Mouse (Mus musculus) G1E (cell line): ENCODE measurements around the gene Cdipt. TPM values are rescaled to one million over a fixed set of nuclear protein-coding genes. Genes with fewer than 3 reads are reported as not detected.

Source experiments
- ATAC-seq: 2 replicates; pipeline ENCODE4 v1.8.0; 2016; ENCODE audit warnings: mild to moderate bottlenecking; ENCODE audit not compliant: insufficient number of reproducible peaks, poor library complexity, low FRiP score, severe bottlenecking; ENCODE audit errors: extremely low read depth
- DNase-seq: peaks from one replicate; pipeline ENCODE4 v3.0.0; 2012; ENCODE audit warnings: low spot score
- H3K27me3 ChIP-seq: 2 replicates; pipeline ENCODE4 v1.6.1; 2012; ENCODE audit warnings: mild to moderate bottlenecking, low read length, inconsistent platforms; ENCODE audit not compliant: insufficient read depth
- H3K36me3 ChIP-seq: replicated peaks from 2 replicates; pipeline ENCODE3; 2012; ENCODE audit warnings: mild to moderate bottlenecking, inconsistent platforms
- H3K4me1 ChIP-seq: 2 replicates; pipeline ENCODE4 v1.6.1; 2012; ENCODE audit warnings: low read depth, low read length, inconsistent platforms, mixed read lengths; ENCODE audit not compliant: insufficient read depth
- H3K4me3 ChIP-seq: 2 replicates; pipeline ENCODE4 v1.5.1; 2012; ENCODE audit warnings: low read depth, mild to moderate bottlenecking, inconsistent platforms, low read length, moderate library complexity, mixed read lengths
- H3K9me3 ChIP-seq: replicated peaks from 2 replicates; pipeline ENCODE4 v1.6.1; 2012; ENCODE audit warnings: inconsistent platforms
- CTCF ChIP-seq: IDR thresholded peaks from 2 replicates; pipeline ENCODE4 v1.5.1; 2012; ENCODE audit warnings: low read depth, low read length, inconsistent platforms, mixed read lengths
- GATA1 ChIP-seq: IDR thresholded peaks from 2 replicates; pipeline ENCODE4 v1.6.1; 2012; ENCODE audit warnings: borderline replicate concordance, low read length, inconsistent platforms, mixed read lengths
- GATA2 ChIP-seq: IDR thresholded peaks from 2 replicates; pipeline ENCODE4 v1.6.1; 2012; ENCODE audit warnings: low read depth, low read length, inconsistent platforms, borderline replicate concordance
- POLR2AphosphoS5 ChIP-seq: IDR thresholded peaks from 2 replicates; pipeline ENCODE4 v1.6.1; 2012; ENCODE audit warnings: low read depth, low read length, inconsistent platforms; ENCODE audit not compliant: insufficient replicate concordance
- TAL1 ChIP-seq: conservative IDR thresholded peaks from 2 replicates; pipeline ENCODE4 v1.6.1; 2012; ENCODE audit warnings: low read depth, low read length, inconsistent platforms, mixed read lengths
- polyA plus RNA-seq: library from polyadenylated mRNA; stranded (reverse); fragments of >175 nt; gene quantifications from 2 replicates; pipeline ENCODE4 v1.2.3, GENCODE M21; 2012
- total RNA-seq, 2 experiments: library from RNA; stranded (forward) in 1 of 2; stranded (reverse) in 1 of 2; fragments of 200-1000 nt in 1 of 2; fragments of >200 nt in 1 of 2; fragmentation: Nextera tagmentation in 1 of 2; gene quantifications; 2 replicates each; pipeline ENCODE4 v1.2.3; 2014 to 2017

Gene Cdipt
- total and polyA plus RNA-seq, 3 experiments: 37.5 to 91.2 (median 63.8) TPM

DNA sequence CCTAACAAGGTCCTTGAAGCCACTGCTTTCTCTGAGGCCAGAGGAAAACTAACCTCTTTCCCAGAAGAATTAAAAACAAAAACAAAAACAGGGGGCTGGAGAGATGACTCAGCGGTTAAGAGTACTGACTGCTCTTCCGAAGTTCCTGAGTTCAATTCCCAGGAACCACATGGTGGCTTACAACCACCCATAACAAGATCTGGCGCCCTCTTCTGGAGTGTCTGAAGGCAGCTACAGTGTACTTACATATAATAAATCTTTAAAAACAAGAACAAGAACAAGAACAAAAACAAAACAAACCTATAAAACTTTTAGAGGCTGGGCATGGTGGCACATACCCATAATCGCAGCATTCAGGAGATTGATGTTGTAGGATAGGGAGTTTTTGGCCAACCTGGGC lies 20.7 kb downstream of the Cdipt start:
- Histone ChIP-seq H3K27me3 (no peaks in the 10 kb centered on the region; the same call in 1 of the 2 replicates), H3K9me3 (peaks cover 4% of the 10 kb centered on the region), H3K36me3 (peaks cover 61% of the 10 kb centered on the region), H3K4me3 (no peak overlapping the region), H3K4me1 (peaks cover 3% of the 10 kb centered on the region; the same call in 1 of the 2 replicates)
- DNase-seq: no peak
- ATAC-seq: no peak
- no peak for TF ChIP-seq GATA1
- TF ChIP-seq POLR2AphosphoS5: no peak
- no peak for TF ChIP-seq GATA2
- no peak for TF ChIP-seq CTCF
- TF ChIP-seq TAL1: no peak

GRCm38 (mm10) chr7:126999568-126999967 lies 23.9 kb downstream of the Cdipt start:
- H3K27me3 ChIP-seq: no peaks in the 10 kb centered on the region
- ATAC-seq: no peak
- H3K4me1 ChIP-seq: peaks cover 7% of the 10 kb centered on the region
- H3K36me3 ChIP-seq: peaks cover 53% of the 10 kb centered on the region
- H3K9me3 ChIP-seq: peaks cover 4% of the 10 kb centered on the region
- no peak for DNase-seq
- no peak overlapping the region for H3K4me3 ChIP-seq
- TF ChIP-seq GATA2 (no peak), GATA1 (no peak), POLR2AphosphoS5 (no peak), CTCF (no peak), TAL1 (no peak)

GRCm38 (mm10) chr7:127003620-127004019 lies 27.9 kb downstream of the Cdipt start:
- TF ChIP-seq POLR2AphosphoS5 (no peak), CTCF (no peak), GATA2 (no peak), TAL1 (no peak)
- ATAC-seq (no peak), DNase-seq (no peak)
- H3K4me3 ChIP-seq: no peak overlapping the region
- peaks cover 30% of the 10 kb centered on the region for H3K36me3 ChIP-seq
- no peaks in the 10 kb centered on the region for H3K9me3 ChIP-seq
- peaks cover 29% of the 10 kb centered on the region for H3K4me1 ChIP-seq
- no peaks in the 10 kb centered on the region for H3K27me3 ChIP-seq

DNA sequence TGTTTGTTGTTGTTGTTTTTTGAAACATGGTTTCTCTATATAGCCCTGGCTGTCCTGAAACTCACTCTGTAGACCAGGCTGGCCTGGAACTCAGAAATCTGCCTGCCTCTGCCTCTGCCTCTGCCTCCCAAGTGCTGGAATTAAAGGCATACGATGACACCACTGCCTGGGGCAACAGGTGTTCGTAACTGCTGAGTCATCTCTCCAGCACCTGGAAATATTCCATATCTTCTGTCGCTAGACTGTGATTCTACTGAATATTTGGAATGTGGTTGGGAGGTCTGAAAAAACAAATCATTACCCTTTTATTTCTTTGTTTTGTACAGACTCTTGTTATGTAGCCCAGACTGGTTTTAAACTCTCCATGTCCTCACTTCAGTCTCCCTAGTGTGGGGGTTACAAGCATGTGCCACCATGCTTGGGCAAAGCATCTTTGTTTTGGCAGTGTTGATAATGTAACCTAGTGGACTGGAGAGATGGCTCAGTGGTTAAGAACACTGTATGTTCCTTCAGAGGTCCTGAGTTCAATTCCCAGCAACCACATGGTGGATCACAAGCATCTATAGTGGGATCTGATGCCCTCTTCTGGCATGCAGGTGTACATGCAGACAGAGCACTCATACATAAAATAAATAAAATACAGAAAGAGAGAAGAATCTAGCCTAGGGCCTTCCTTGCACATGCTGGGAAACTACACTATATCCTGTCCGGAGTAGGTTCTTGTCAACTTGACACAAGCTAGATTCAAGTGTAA lies 28.6 kb downstream of the Cdipt start:
- TF ChIP-seq POLR2AphosphoS5 (no peak), GATA1 (no peak), GATA2 (no peak), CTCF (no peak), TAL1 (no peak)
- Histone ChIP-seq H3K36me3 (peaks cover 31% of the 10 kb centered on the region), H3K27me3 (no peaks in the 10 kb centered on the region), H3K4me1 (peaks cover 35% of the 10 kb centered on the region), H3K9me3 (no peaks in the 10 kb centered on the region), H3K4me3 (no peak overlapping the region)
- ATAC-seq (no peak), DNase-seq (no peak)

DNA sequence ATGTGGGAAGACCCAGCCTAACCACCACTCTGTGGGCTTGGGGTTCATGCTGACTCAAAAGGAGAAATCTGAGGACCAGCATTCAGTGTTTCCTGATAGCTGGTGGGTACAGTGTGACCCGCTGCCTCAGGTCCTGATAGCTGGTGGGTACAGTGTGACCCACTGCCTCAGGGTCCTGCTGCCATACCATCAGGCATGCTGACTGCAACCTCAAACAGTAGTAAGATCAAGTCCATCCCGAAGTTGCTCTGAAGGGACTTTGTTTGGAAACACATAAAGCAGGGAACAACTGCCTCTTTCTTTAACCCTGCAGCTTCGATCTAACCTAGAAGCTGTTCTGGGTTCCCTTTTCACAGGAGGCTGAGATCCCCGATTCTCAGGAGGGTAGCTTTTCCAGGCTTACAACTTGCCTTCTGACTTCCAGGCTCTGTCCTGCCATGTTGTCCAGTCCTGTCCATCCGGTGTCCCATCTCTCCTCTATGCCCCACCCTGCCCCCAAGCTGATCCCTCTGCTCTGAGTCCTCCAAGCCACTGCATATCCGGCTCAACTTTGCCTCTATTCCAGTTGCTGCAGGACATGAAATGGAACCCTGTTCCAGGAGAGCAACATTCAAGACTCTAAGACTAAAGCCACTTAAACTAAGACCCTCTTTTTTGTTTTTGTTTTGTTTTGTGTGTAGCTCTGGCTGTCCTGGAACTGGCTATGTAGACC lies 31.8 kb downstream of the Cdipt start:
- ATAC-seq (no peak), DNase-seq (no peak)
- TF ChIP-seq GATA1 (no peak), CTCF (no peak), TAL1 (no peak), POLR2AphosphoS5 (no peak), GATA2 (no peak)
- no peaks in the 10 kb centered on the region for H3K9me3 ChIP-seq
- H3K36me3 ChIP-seq: peaks cover 38% of the 10 kb centered on the region
- no peak overlapping the region for H3K4me3 ChIP-seq
- peaks cover 61% of the 10 kb centered on the region for H3K4me1 ChIP-seq
- H3K27me3 ChIP-seq: no peaks in the 10 kb centered on the region
